Mouse (Mus musculus): Measurements from ENCODE around the gene Nkain4. TPM values are rescaled to one million over a fixed set of nuclear protein-coding genes. Genes with fewer than 3 reads are reported as not detected.

The Nkain4 gene
- polyA plus RNA-seq, 1 experiment from 2014 or later: 91.1 TPM

DNA sequence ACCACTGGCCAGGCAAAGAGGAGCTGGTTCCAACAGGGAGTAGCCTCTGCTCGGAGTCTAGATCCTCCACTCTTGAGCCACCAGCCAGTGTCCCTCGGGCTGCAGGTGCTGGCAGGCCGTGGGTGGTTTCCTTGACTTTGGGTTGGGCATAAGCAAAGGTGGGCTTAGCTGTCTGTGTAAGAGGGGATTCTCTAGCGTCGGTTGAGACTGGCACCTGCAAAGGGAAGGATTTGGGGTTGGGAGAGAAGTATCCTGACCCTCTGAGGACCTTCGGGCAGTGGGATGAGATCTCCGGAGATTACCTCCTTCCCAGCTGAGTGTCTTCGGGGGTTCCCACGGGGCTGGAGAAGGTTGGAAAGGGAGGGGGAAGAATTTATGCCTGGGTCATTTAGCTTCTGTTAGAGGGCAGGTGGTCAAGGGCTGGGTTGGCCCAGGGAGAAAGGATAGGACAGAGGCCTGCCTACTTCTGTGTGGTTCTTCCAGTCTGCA is 62.6 kb downstream of the Nkain4 start:
- H3K4me1 ChIP-seq: peaks cover 83% of the 10 kb centered on the region
- 0 out of 2 replicates have a peak, but pooled peaks cover 6% of the 10 kb centered on the region for H3K27me3 ChIP-seq (replicated peaks)
- peak overlapping the region; percentile 98 for H3K27ac ChIP-seq (replicated peaks)
- peak overlapping the region; percentile 96 for H3K9ac ChIP-seq (replicated peaks)
- no peaks in the 10 kb centered on the region for H3K36me3 ChIP-seq
- 5% methylated on average over 9 of the region's 9 CpGs for WGBS
- ATAC-seq (ENCODE audit: low FRiP score): no peak
- no peaks in the 10 kb centered on the region for H3K9me3 ChIP-seq (replicated peaks)
- peak overlapping the region; percentile 64 for H3K4me2 ChIP-seq
- H3K4me3 ChIP-seq (replicated peaks): peak overlapping the region; percentile 77

DNA sequence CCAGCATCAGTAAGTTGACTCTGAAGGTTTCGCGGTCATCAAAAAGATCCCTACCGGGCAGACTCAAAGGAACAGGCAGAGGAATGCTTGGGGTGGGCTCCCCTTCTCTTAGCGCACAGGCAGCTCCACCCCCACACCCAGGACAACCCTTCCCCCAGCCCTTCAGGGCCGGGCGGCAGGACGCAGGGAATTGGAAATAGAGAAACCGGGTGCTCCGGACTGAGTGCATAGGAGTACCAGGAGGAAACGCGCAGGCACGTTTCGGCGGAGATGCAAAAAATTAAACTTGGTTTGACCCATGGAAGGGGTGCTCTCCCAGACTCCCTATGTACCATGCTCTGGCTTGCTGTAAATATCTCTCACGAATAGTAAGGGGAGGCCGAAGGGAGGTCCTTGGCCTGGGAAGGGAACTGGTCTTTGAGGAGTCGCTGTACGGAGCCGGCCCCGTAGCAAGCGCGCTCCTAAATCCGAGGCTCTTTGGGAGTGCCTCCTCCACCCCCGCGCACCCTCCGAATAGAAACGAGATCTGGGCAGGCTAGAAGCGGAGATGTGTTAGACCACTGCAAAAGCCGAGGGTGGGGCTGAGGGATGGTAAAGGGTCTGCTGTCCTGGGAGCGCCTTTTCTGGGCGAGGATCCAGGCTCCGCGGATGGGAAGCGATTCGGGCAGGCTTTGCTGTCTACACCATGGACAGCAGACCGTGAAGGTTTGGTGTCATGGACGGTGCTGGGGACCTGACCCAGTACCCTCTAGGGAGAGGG is 63.2 kb downstream of the Nkain4 start:
- no peak for ATAC-seq (ENCODE audit: low FRiP score)
- Histone ChIP-seq H3K27me3 (replicated peaks) (0 out of 2 replicates have a peak, but pooled peaks cover 6% of the 10 kb centered on the region), H3K4me2 (peak overlapping the region; percentile 64), H3K9me3 (replicated peaks) (no peaks in the 10 kb centered on the region), H3K36me3 (no peaks in the 10 kb centered on the region), H3K4me3 (replicated peaks) (peak overlapping the region; percentile 77), H3K27ac (replicated peaks) (peak overlapping the region; percentile 98), H3K9ac (replicated peaks) (peak overlapping the region; percentile 96), H3K4me1 (peaks cover 77% of the 10 kb centered on the region)
- WGBS: 1% methylated on average over 37 of the region's 37 CpGs

DNA sequence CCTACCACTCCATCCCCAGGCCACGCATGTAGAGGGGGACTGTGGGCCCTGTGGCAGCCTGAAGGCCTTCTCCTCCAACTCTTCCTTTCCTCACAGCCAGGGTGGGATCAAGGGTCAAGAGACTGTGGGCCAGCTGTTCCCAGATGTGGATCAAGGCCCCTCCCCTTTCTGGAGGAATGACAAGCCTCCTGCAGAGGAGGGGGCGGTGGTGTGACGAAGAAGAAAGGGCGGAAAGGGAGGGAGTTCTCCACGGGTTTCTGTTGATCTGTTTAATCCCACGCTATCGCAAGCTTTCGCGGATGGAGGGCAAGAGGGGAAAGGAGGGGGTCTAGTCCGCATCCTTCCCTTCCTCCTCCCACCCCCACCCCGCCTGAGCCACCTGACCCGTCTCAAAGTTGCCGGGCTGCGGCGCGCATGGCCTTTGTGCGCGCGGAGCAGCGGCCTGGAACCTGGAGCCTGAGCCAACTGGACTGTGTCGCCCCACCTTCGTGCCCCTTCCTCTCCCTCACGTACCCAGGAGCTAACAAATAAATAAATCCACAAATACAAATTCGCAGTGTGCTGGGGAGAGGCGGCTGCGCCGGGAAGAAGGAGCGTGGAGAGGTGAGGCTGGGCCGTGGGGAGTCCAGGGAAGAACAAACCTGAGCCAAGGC is 64.0 kb downstream of the Nkain4 start:
- Histone ChIP-seq H3K9me3 (replicated peaks) (no peaks in the 10 kb centered on the region), H3K9ac (replicated peaks) (peak overlapping the region; percentile 96), H3K4me3 (replicated peaks) (peak overlapping the region; percentile 77), H3K36me3 (no peaks in the 10 kb centered on the region), H3K4me1 (peaks cover 70% of the 10 kb centered on the region), H3K4me2 (peak overlapping the region; percentile 64), H3K27ac (replicated peaks) (peak overlapping the region; percentile 98), H3K27me3 (replicated peaks) (0 out of 2 replicates have a peak, but pooled peaks cover 6% of the 10 kb centered on the region)
- peak; percentile 21 for ATAC-seq (ENCODE audit: low FRiP score)
- 3% methylated on average over 25 of the region's 29 CpGs for WGBS

DNA sequence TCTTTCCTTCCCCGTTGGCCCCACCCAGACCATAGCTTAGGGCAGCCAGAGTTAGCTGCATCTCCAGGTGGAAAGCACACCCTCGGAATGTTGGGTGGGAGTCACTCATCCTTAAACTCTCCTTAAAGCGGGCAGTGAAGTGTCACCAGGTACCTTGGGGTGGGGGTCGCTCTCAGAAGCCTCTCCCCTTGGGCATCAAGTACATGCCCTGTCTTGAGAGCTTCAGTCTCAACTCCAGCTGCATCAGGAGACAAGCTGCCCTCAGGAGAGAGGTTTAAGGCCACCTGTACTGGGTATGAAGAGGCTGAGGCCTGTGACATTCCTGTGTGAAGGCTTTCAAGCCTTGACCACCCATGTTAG is 64.6 kb downstream of the Nkain4 start:
- H3K9ac ChIP-seq (replicated peaks): peak overlapping the region; percentile 28; the same call in 1 of the 2 replicates
- no peaks in the 10 kb centered on the region for H3K36me3 ChIP-seq
- no peaks in the 10 kb centered on the region for H3K9me3 ChIP-seq (replicated peaks)
- WGBS: 12% methylated on average over 4 of the region's 4 CpGs
- 0 out of 2 replicates have a peak, but pooled peaks cover 6% of the 10 kb centered on the region for H3K27me3 ChIP-seq (replicated peaks)
- peaks cover 63% of the 10 kb centered on the region for H3K4me1 ChIP-seq
- peak overlapping the region; percentile 98 for H3K27ac ChIP-seq (replicated peaks)
- ATAC-seq (ENCODE audit: low FRiP score): no peak
- peak overlapping the region; percentile 77 for H3K4me3 ChIP-seq (replicated peaks)
- H3K4me2 ChIP-seq: peak overlapping the region; percentile 64

DNA sequence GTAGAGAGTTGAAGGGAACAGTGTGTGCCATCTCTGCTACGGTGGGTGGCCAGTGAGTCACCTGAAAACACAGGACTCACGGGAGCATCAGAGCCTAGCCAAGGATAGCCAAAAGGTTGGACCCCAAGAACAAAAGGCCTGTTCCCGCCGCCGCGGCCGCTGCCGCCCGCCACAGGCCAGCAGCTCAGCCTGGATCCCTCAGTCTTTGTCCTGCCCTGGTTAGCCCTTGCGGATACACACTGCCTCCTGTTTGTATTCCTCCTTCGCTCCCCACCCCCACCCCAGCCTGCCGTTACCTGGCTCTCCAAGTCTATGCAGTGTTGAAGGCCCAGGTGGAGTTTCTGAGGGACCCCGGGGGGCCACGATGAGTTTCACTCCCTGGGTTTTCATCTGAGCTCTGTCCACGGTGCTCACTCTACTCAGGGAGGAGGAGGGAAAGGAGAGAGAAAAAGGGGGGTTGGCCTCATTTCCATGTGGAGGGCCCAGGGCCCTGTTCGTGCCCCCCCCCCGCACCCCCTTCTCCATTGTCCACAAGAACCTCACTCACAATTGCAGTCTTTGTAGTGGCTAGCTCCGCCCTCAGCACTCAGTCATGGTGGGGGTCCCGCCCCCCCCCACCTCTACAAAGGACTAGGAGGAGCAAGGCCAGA is 65.1 kb downstream of the Nkain4 start:
- Histone ChIP-seq H3K4me3 (replicated peaks) (peak overlapping the region; percentile 15), H3K36me3 (no peaks in the 10 kb centered on the region), H3K4me2 (peak overlapping the region; percentile 64), H3K9me3 (replicated peaks) (no peaks in the 10 kb centered on the region), H3K4me1 (peaks cover 61% of the 10 kb centered on the region), H3K9ac (replicated peaks) (peak overlapping the region; percentile 28; the same call in 1 of the 2 replicates), H3K27ac (replicated peaks) (peak overlapping the region; percentile 98), H3K27me3 (replicated peaks) (0 out of 2 replicates have a peak, but pooled peaks cover 6% of the 10 kb centered on the region)
- ATAC-seq (ENCODE audit: low FRiP score): no peak
- WGBS: 6% methylated on average over 19 of the region's 19 CpGs

DNA sequence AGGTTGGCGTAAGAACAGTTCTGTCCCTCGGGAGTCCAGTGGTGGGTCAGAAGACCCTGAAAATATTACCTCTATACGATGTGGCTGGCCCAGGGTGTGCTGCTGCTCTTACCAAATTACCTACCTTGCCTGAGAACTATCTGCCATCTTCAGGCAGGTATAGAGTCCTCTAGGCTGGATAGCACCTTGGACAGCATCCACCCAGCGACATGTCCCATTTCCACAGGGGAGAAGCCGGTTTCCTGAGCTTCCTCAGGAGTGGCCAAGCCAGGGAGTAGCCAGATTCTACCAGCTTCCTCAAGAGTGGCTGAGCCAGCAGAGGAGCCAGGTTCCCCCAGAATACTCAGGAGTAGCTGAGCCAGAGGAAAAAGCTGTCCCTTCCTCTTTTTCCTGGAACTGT is 69.2 kb downstream of the Nkain4 start:
- H3K9ac ChIP-seq (replicated peaks): no peak overlapping the region
- H3K27ac ChIP-seq (replicated peaks): no peak overlapping the region
- no peaks in the 10 kb centered on the region for H3K36me3 ChIP-seq
- WGBS: 84% methylated on average over 5 of the region's 5 CpGs
- ATAC-seq (ENCODE audit: low FRiP score): no peak
- H3K4me2 ChIP-seq: no peak overlapping the region
- H3K9me3 ChIP-seq (replicated peaks): no peaks in the 10 kb centered on the region
- no peaks in the 10 kb centered on the region for H3K27me3 ChIP-seq (replicated peaks)
- peaks cover 32% of the 10 kb centered on the region for H3K4me1 ChIP-seq
- H3K4me3 ChIP-seq (replicated peaks): no peak overlapping the region

Small RNA genes within 50 kb of the gene (microRNA-seq; reads per million reads assigned to microRNA genes)
- gene Mir124a-3: 1.0 reads per million

Other genes starting within 250 kb of the Nkain4 start
- gene Dido1, start 244.7 kb downstream of the Nkain4 start, polyA plus RNA-seq (2015; fragmentation: Nextera tagmentation; extraction: Ambion mirVana): 21.4 and 23.1 TPM in 2 replicates
- 54.9 and 57.5 TPM in 2 replicates for gene Gid8, start 244.6 kb downstream of the Nkain4 start, polyA plus RNA-seq (2015; fragmentation: Nextera tagmentation; extraction: Ambion mirVana)
- 0.31 and 1.4 TPM in 2 replicates for gene Slc17a9, start 229.4 kb downstream of the Nkain4 start, polyA plus RNA-seq (2015; fragmentation: Nextera tagmentation; extraction: Ambion mirVana)
- 1.6 and 1.9 TPM in 2 replicates for gene Bhlhe23, start 177.8 kb downstream of the Nkain4 start, polyA plus RNA-seq (2015; fragmentation: Nextera tagmentation; extraction: Ambion mirVana)
- gene Ythdf1, start 33.8 kb downstream of the Nkain4 start, polyA plus RNA-seq (2015; fragmentation: Nextera tagmentation; extraction: Ambion mirVana): 48.2 and 50.0 TPM in 2 replicates
- 0.20 TPM in 1 of 2 replicates, not detected in the other for gene Birc7, start 25.7 kb downstream of the Nkain4 start, polyA plus RNA-seq (2015; fragmentation: Nextera tagmentation; extraction: Ambion mirVana)
- 114 and 124 TPM in 2 replicates for gene Arfgap1, start 12.5 kb upstream of the Nkain4 start, polyA plus RNA-seq (2015; fragmentation: Nextera tagmentation; extraction: Ambion mirVana)
- 0.14 and 0.67 TPM in 2 replicates for gene Col20a1, start 31.8 kb upstream of the Nkain4 start, polyA plus RNA-seq (2015; fragmentation: Nextera tagmentation; extraction: Ambion mirVana)
- gene Chrna4, start 88.8 kb upstream of the Nkain4 start, polyA plus RNA-seq (2015; fragmentation: Nextera tagmentation; extraction: Ambion mirVana): 38.9 and 47.4 TPM in 2 replicates
- gene Kcnq2, start 180.6 kb upstream of the Nkain4 start, polyA plus RNA-seq (2015; fragmentation: Nextera tagmentation; extraction: Ambion mirVana): 36.9 and 45.8 TPM in 2 replicates
- gene Eef1a2, start 202.3 kb upstream of the Nkain4 start, polyA plus RNA-seq (2015; fragmentation: Nextera tagmentation; extraction: Ambion mirVana): 15.4 and 16.8 TPM in 2 replicates
- gene Ppdpf, start 232.5 kb upstream of the Nkain4 start, polyA plus RNA-seq (2015; fragmentation: Nextera tagmentation; extraction: Ambion mirVana): 361 and 401 TPM in 2 replicates
- gene Ptk6, start 248.1 kb upstream of the Nkain4 start, polyA plus RNA-seq (2015; fragmentation: Nextera tagmentation; extraction: Ambion mirVana): 0.05 TPM in 1 of 2 replicates, not detected in the other